Mouse (Mus musculus): Measurements from ENCODE around the gene Tob2. TPM values are rescaled to one million over a fixed set of nuclear protein-coding genes. Genes with fewer than 3 reads are reported as not detected.
A peak's percentile ranks its signal among the peaks of the same experiment; 100 is the strongest.

Gene Tob2
- total and polyA plus RNA-seq, 3 experiments = 5.6 to 25.3 (median 22.0) TPM

DNA sequence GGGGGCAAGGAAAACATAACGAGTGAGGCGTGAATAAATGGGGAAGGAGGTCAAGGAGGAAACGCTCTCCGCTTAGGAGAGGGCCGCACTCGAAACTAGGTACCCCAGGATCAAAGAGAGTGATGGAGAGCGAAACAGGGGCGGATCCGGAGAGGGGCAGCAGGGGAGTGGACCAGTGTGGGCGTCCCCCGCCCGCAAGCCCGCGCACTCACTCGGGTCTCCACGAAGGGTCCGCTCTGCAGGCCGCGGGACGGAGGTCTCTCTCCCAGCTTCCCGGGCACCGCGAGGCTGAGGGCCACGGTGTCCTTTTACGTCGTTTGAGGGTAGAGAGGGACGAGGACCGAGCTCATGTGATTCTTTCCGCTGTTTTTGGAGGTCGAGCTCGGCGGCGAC lies 876 bp downstream of the Tob2 start:
- Histone ChIP-seq H3K4me2 (ENCODE audit: insufficient read depth, low read depth, poor library complexity, severe bottlenecking) (0 out of 2 replicates have a peak overlapping the region, but pooled peaks have one; percentile 58), H3K9ac (ENCODE audit: insufficient read depth, low read depth) (peak overlapping the region; percentile 85), H3K27ac (ENCODE audit: insufficient read depth, low read depth) (peak overlapping the region; percentile 86), H3K4me3 (replicated peaks in 1 of 3; ENCODE audit: low read depth in 2 of 3, low read length in 2 of 3, poor library complexity in 1 of 3) (peak overlapping the region; percentile 74 to 89 (median 89)), H3K27me3 (replicated peaks) (no peaks in the 10 kb centered on the region), H3K36me3 (replicated peaks in 1 of 2; ENCODE audit: control insufficient read depth in 1 of 2, insufficient read depth in 1 of 2, low read length in 1 of 2) (peaks cover 4 to 23% of the 10 kb centered on the region in 2 experiments), H3K79me2 (replicated peaks; ENCODE audit: control insufficient read depth, extremely low read depth, insufficient read depth, poor library complexity, severe bottlenecking) (peaks cover 42% of the 10 kb centered on the region), H3K9me3 (replicated peaks; ENCODE audit: low read length) (no peaks in the 10 kb centered on the region), H3K4me1 (ENCODE audit: control insufficient read depth in 1 of 2, insufficient read depth in 2 of 2) (peaks cover 3 to 22% of the 10 kb centered on the region in 2 experiments; a peak in 2 of 4 replicates)
- no peak for TF ChIP-seq ZMIZ1 (IDR thresholded peaks at IDR 0.05; ENCODE audit: low read depth, low read length)
- no peak for TF ChIP-seq POLR2AphosphoS2 (IDR thresholded peaks at IDR 0.05; ENCODE audit: low read depth, low read length)
- TF ChIP-seq IRF4 (IDR thresholded peaks at IDR 0.05; ENCODE audit: low read depth, low read length) = peak; percentile 52; the same call in 1 of the 2 replicates
- DNase-seq (ENCODE audit: extremely low read depth) = peak; percentile 19
- dilution Hi-C loops (cut with MboI; ENCODE audit: extremely low pct_ligation_motif_present, extremely low pct_unique_long_range_greater_than_20kb, low sequenced_read_pairs) (no loop called here), in situ Hi-C loops (cut with MboI; ENCODE audit: low pct_ligation_motif_present, low pct_unique_long_range_greater_than_20kb, low sequenced_read_pairs) (no loop called here)

DNA sequence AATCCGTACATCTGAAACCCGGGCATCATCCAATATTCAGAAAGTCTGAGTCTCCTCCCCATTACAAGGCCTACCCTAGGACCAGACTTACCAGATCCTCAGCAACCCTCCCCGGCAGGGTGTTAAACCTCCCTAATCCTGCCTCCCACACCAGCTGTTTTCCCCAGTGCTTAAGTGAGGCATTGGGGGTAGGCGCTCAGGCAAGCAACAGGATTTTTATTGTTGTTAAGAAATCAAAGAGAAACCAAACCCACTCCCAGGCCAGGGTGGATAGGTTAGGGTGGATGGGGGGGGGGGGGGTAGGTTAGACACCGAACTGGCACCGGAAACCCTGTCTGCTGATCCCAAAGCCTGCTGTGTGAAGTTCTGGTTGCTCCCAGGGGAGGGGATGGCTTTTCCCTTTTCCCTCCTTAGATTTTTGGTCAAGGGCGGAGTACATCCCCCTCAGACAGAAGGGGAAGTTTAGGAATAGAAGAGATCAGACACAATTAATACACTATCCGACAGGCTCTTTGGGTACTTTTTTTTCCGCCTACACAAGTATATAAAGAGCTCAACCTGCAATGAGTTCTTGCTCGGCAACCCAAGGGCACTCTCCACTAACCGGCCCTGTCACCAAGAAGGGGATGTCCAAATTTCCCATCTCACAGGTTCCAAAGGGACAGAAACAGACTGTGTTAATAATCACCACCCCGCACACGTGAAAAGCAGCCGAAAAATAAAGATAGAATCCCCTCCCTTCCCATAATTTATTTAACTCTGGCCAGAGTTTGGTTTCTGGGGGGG lies 1.5 kb downstream of the Tob2 start:
- Histone ChIP-seq H3K36me3 (replicated peaks in 1 of 2; ENCODE audit: control insufficient read depth in 1 of 2, insufficient read depth in 1 of 2, low read length in 1 of 2) (peaks cover 9 to 29% of the 10 kb centered on the region in 2 experiments), H3K4me1 (ENCODE audit: control insufficient read depth in 1 of 2, insufficient read depth in 2 of 2) (peaks cover 3 to 27% of the 10 kb centered on the region in 2 experiments; a peak in 2 of 4 replicates), H3K27me3 (replicated peaks) (no peaks in the 10 kb centered on the region), H3K9me3 (replicated peaks; ENCODE audit: low read length) (no peaks in the 10 kb centered on the region), H3K79me2 (replicated peaks; ENCODE audit: control insufficient read depth, extremely low read depth, insufficient read depth, poor library complexity, severe bottlenecking) (peaks cover 43% of the 10 kb centered on the region), H3K27ac (ENCODE audit: insufficient read depth, low read depth) (peak overlapping the region; percentile 50; the same call in 1 of the 2 replicates), H3K9ac (ENCODE audit: insufficient read depth, low read depth) (peak overlapping the region; percentile 85), H3K4me2 (ENCODE audit: insufficient read depth, low read depth, poor library complexity, severe bottlenecking) (peak overlapping the region; percentile 58), H3K4me3 (replicated peaks in 1 of 3; ENCODE audit: low read depth in 2 of 3, low read length in 2 of 3, poor library complexity in 1 of 3) (peak overlapping the region; percentile 74 to 89 (median 89))
- dilution Hi-C loops (cut with MboI; ENCODE audit: extremely low pct_ligation_motif_present, extremely low pct_unique_long_range_greater_than_20kb, low sequenced_read_pairs) = no loop called here
- TF ChIP-seq MAFK (IDR thresholded peaks at IDR 0.05; ENCODE audit: insufficient replicate concordance, low read length) (no peak), IRF4 (IDR thresholded peaks at IDR 0.05; ENCODE audit: low read depth, low read length) (no peak), CHD2 (IDR thresholded peaks at IDR 0.05; ENCODE audit: low read length) (no peak), MEF2A (IDR thresholded peaks at IDR 0.05; ENCODE audit: borderline replicate concordance, low read depth, low read length) (no peak), MYC (IDR thresholded peaks at IDR 0.05; ENCODE audit: low read depth, low read length) (no peak)
- peak; percentile 35 for DNase-seq (ENCODE audit: extremely low read depth)
- in situ Hi-C loops (cut with MboI; ENCODE audit: low pct_ligation_motif_present, low pct_unique_long_range_greater_than_20kb, low sequenced_read_pairs) = no loop called here

DNA sequence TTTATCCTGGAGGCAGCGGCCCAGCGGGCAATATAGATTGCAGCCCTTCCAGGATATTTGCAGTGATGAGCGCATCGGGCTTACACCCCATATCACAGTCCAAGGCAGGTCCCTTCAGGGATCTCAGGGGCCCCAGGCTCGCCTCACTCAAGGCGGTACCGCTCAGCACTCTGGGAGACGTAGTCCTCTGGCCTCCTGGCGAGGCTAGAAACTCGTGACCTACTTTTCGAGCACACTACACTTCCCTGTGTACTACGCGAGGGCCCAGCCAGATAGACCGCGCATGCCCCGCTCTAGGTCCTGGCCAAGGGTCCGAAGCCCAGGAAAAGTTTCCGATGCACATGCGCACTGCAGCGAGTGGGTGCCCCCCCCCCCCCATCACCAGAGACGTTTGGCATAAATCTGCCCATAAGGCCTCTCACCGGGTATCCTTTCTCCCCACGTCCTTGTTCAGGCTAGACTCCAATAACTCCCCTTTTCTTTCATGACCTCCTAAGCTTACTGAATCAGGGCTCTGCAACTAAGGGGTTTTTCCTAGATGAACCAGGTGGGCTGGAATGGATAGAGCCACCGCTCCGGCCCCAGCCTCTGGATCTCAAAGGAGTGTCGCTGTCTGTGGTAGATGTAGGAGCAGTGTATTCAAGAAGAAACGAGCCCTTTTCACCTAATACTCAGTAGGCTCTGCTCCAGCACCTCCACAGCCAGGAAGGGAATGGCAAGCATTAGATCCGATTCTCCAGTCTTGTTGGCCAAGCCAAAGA lies 2.4 kb downstream of the Tob2 start:
- Histone ChIP-seq H3K4me1 (ENCODE audit: control insufficient read depth in 1 of 2, insufficient read depth in 2 of 2) (peaks cover 3 to 27% of the 10 kb centered on the region in 2 experiments; a peak in 2 of 4 replicates), H3K79me2 (replicated peaks; ENCODE audit: control insufficient read depth, extremely low read depth, insufficient read depth, poor library complexity, severe bottlenecking) (peaks cover 43% of the 10 kb centered on the region), H3K4me2 (ENCODE audit: insufficient read depth, low read depth, poor library complexity, severe bottlenecking) (peak overlapping the region; percentile 58)
- no peak for TF ChIP-seq ZKSCAN1 (IDR thresholded peaks at IDR 0.05; ENCODE audit: borderline replicate concordance, low read depth, low read length)
- no peak for TF ChIP-seq ZMIZ1 (IDR thresholded peaks at IDR 0.05; ENCODE audit: low read depth, low read length)
- no peak for TF ChIP-seq JUND (conservative IDR thresholded peaks at IDR 0.05; ENCODE audit: low read depth, low read length)
- peak; percentile 67 for TF ChIP-seq ELF1 (IDR thresholded peaks at IDR 0.05; ENCODE audit: low read depth, low read length)
- TF ChIP-seq UBTF (IDR thresholded peaks at IDR 0.05; ENCODE audit: low read depth, low read length) = no peak
- TF ChIP-seq MEF2A (IDR thresholded peaks at IDR 0.05; ENCODE audit: borderline replicate concordance, low read depth, low read length) = no peak; the same call in 1 of the 2 replicates
- TF ChIP-seq RAD21 (IDR thresholded peaks at IDR 0.05; ENCODE audit: low read depth, low read length) = no peak
- peak; percentile 58; the same call in 1 of the 2 replicates for TF ChIP-seq POLR2A (IDR thresholded peaks at IDR 0.05; ENCODE audit: low read depth, low read length)
- TF ChIP-seq SIN3A (IDR thresholded peaks at IDR 0.05; ENCODE audit: low read length) = no peak
- TF ChIP-seq HCFC1 (IDR thresholded peaks at IDR 0.05; ENCODE audit: low read depth, low read length) = peak; percentile 97
- TF ChIP-seq MYC (IDR thresholded peaks at IDR 0.05; ENCODE audit: low read depth, low read length) = no peak; the same call in 1 of the 2 replicates
- TF ChIP-seq SMC3 (IDR thresholded peaks at IDR 0.05; ENCODE audit: low read depth, low read length) = no peak
- TF ChIP-seq USF2 (conservative IDR thresholded peaks at IDR 0.05; ENCODE audit: low read depth, low read length) = no peak
- no peak for TF ChIP-seq ZC3H11A (IDR thresholded peaks at IDR 0.05; ENCODE audit: low read depth, low read length)
- no peak for TF ChIP-seq USF1 (IDR thresholded peaks at IDR 0.05; ENCODE audit: low read depth, low read length)
- peak; percentile 97 for TF ChIP-seq NRF1 (IDR thresholded peaks at IDR 0.05; ENCODE audit: low read depth, low read length)
- no peak for TF ChIP-seq JUN (IDR thresholded peaks at IDR 0.05; ENCODE audit: insufficient read depth, low read depth, low read length)

More for the DNA sequence above, 2.4 kb downstream of the Tob2 start:
- H3K4me3 ChIP-seq (replicated peaks in 1 of 3; ENCODE audit: low read depth in 2 of 3, low read length in 2 of 3, poor library complexity in 1 of 3) = peak overlapping the region; percentile 74 to 89 (median 89)
- H3K27ac ChIP-seq (ENCODE audit: insufficient read depth, low read depth) = peak overlapping the region; percentile 50; the same call in 1 of the 2 replicates
- no peaks in the 10 kb centered on the region for H3K9me3 ChIP-seq (replicated peaks; ENCODE audit: low read length)
- H3K9ac ChIP-seq (ENCODE audit: insufficient read depth, low read depth) = peak overlapping the region; percentile 85
- peak; percentile 96 for DNase-seq (ENCODE audit: extremely low read depth)
- dilution Hi-C loops (cut with MboI; ENCODE audit: extremely low pct_ligation_motif_present, extremely low pct_unique_long_range_greater_than_20kb, low sequenced_read_pairs) = no loop called here
- peaks cover 18 to 38% of the 10 kb centered on the region in 2 experiments for H3K36me3 ChIP-seq (replicated peaks in 1 of 2; ENCODE audit: control insufficient read depth in 1 of 2, insufficient read depth in 1 of 2, low read length in 1 of 2)
- no peaks in the 10 kb centered on the region for H3K27me3 ChIP-seq (replicated peaks)
- in situ Hi-C loops (cut with MboI; ENCODE audit: low pct_ligation_motif_present, low pct_unique_long_range_greater_than_20kb, low sequenced_read_pairs) = no loop called here

Measured in CH12.LX (cell line).